Mouse (Mus musculus): ENCODE measurements around the gene Adgrv1. TPM values are rescaled to one million over a fixed set of nuclear protein-coding genes. Genes with fewer than 3 reads are reported as not detected.

Gene Adgrv1
- polyA plus RNA-seq, 1 experiment from 2014 or later: 1.5 TPM

- Histone ChIP-seq H3K9ac (no peak overlapping the region), H3K4me1 (replicated peaks) (no peaks in the 10 kb centered on the region), H3K4me3 (no peak overlapping the region), H3K4me2 (no peak overlapping the region), H3K36me3 (no peaks in the 10 kb centered on the region), H3K27me3 (replicated peaks) (no peaks in the 10 kb centered on the region), H3K9me3 (replicated peaks) (no peaks in the 10 kb centered on the region), H3K27ac (ENCODE audit: poor library complexity, severe bottlenecking) (no peak overlapping the region)
- ATAC-seq (ENCODE audit: insufficient number of reproducible peaks, low FRiP score): 0 out of 2 replicates have a peak, but pooled peaks have one; percentile 57
Measured at GRCm38 (mm10) chr13:81473750-81474149, 159.2 kb downstream of the Adgrv1 start.

GRCm38 (mm10) chr13:81466661-81467060 lies 166.3 kb downstream of the Adgrv1 start:
- no peak overlapping the region for H3K9ac ChIP-seq
- H3K27ac ChIP-seq (ENCODE audit: poor library complexity, severe bottlenecking): no peak overlapping the region
- H3K4me1 ChIP-seq (replicated peaks): no peaks in the 10 kb centered on the region
- H3K36me3 ChIP-seq: no peaks in the 10 kb centered on the region
- H3K4me2 ChIP-seq: no peak overlapping the region
- H3K4me3 ChIP-seq: no peak overlapping the region
- H3K27me3 ChIP-seq (replicated peaks): no peaks in the 10 kb centered on the region
- no peaks in the 10 kb centered on the region for H3K9me3 ChIP-seq (replicated peaks)
- no peak for ATAC-seq (ENCODE audit: insufficient number of reproducible peaks, low FRiP score)
- WGBS: 72% methylated on average over 4 of the region's 4 CpGs

- H3K9ac ChIP-seq: no peak overlapping the region
- WGBS: 84% methylated on average over 3 of the region's 3 CpGs
- H3K27ac ChIP-seq (ENCODE audit: poor library complexity, severe bottlenecking): no peak overlapping the region
- H3K36me3 ChIP-seq: no peaks in the 10 kb centered on the region
- no peak for ATAC-seq (ENCODE audit: insufficient number of reproducible peaks, low FRiP score)
- H3K27me3 ChIP-seq (replicated peaks): no peaks in the 10 kb centered on the region
- H3K4me1 ChIP-seq (replicated peaks): no peaks in the 10 kb centered on the region
- no peak overlapping the region for H3K4me3 ChIP-seq
- no peaks in the 10 kb centered on the region for H3K9me3 ChIP-seq (replicated peaks)
- H3K4me2 ChIP-seq: no peak overlapping the region
Measured at GRCm38 (mm10) chr13:81465794-81466193, 167.2 kb downstream of the Adgrv1 start.

- WGBS: 80% methylated on average over 4 of the region's 4 CpGs
- Histone ChIP-seq H3K27me3 (replicated peaks) (no peaks in the 10 kb centered on the region), H3K4me1 (replicated peaks) (no peaks in the 10 kb centered on the region), H3K36me3 (no peaks in the 10 kb centered on the region), H3K9ac (no peak overlapping the region), H3K27ac (ENCODE audit: poor library complexity, severe bottlenecking) (no peak overlapping the region), H3K4me2 (no peak overlapping the region), H3K9me3 (replicated peaks) (no peaks in the 10 kb centered on the region), H3K4me3 (no peak overlapping the region)
- ATAC-seq (ENCODE audit: insufficient number of reproducible peaks, low FRiP score): no peak
Measured at GRCm38 (mm10) chr13:81449630-81450029, 183.3 kb downstream of the Adgrv1 start.

DNA sequence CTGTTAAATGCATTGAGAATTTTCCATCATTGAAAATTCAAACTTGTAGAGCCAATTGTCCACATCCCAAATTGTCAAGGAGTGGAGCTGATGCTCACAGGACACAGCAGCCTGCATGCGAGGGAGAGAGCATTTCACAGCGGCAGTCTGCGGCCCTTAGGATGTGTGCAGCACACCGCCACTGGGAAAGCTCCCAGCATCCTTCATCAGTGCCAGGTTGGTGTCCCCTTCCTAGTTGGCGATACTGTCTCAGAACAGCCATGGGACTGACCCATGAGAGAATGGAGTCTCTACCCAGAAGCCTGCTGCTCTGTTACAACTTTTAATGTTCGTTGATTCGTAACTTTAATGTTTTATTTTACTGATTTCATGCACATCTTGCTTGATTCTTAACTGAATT lies 183.8 kb downstream of the Adgrv1 start:
- H3K27me3 ChIP-seq (replicated peaks): no peaks in the 10 kb centered on the region
- H3K4me2 ChIP-seq: no peak overlapping the region
- H3K27ac ChIP-seq (ENCODE audit: poor library complexity, severe bottlenecking): no peak overlapping the region
- no peak overlapping the region for H3K9ac ChIP-seq
- no peak overlapping the region for H3K4me3 ChIP-seq
- no peak for ATAC-seq (ENCODE audit: insufficient number of reproducible peaks, low FRiP score)
- H3K4me1 ChIP-seq (replicated peaks): no peaks in the 10 kb centered on the region
- H3K9me3 ChIP-seq (replicated peaks): no peaks in the 10 kb centered on the region
- no peaks in the 10 kb centered on the region for H3K36me3 ChIP-seq
- WGBS: 86% methylated on average over 7 of the region's 7 CpGs

GRCm38 (mm10) chr13:81441412-81441811 lies 191.5 kb downstream of the Adgrv1 start:
- Histone ChIP-seq H3K9me3 (replicated peaks) (no peaks in the 10 kb centered on the region), H3K4me1 (replicated peaks) (no peaks in the 10 kb centered on the region), H3K4me3 (no peak overlapping the region), H3K27ac (ENCODE audit: poor library complexity, severe bottlenecking) (no peak overlapping the region), H3K9ac (no peak overlapping the region), H3K4me2 (no peak overlapping the region), H3K27me3 (replicated peaks) (0 out of 2 replicates have a peak, but pooled peaks cover 5% of the 10 kb centered on the region), H3K36me3 (no peaks in the 10 kb centered on the region)
- WGBS: 65% methylated on average over 3 of the region's 3 CpGs
- no peak for ATAC-seq (ENCODE audit: insufficient number of reproducible peaks, low FRiP score)

GRCm38 (mm10) chr13:81439390-81440025 lies 193.4 kb downstream of the Adgrv1 start:
- no peak overlapping the region for H3K27ac ChIP-seq (ENCODE audit: poor library complexity, severe bottlenecking)
- H3K4me2 ChIP-seq: no peak overlapping the region
- H3K4me3 ChIP-seq: no peak overlapping the region
- WGBS: 44% methylated on average over 12 of the region's 12 CpGs
- H3K27me3 ChIP-seq (replicated peaks): 0 out of 2 replicates have a peak, but pooled peaks cover 5% of the 10 kb centered on the region
- H3K4me1 ChIP-seq (replicated peaks): no peaks in the 10 kb centered on the region
- no peaks in the 10 kb centered on the region for H3K36me3 ChIP-seq
- H3K9ac ChIP-seq: no peak overlapping the region
- ATAC-seq (ENCODE audit: insufficient number of reproducible peaks, low FRiP score): no peak
- H3K9me3 ChIP-seq (replicated peaks): no peaks in the 10 kb centered on the region

DNA sequence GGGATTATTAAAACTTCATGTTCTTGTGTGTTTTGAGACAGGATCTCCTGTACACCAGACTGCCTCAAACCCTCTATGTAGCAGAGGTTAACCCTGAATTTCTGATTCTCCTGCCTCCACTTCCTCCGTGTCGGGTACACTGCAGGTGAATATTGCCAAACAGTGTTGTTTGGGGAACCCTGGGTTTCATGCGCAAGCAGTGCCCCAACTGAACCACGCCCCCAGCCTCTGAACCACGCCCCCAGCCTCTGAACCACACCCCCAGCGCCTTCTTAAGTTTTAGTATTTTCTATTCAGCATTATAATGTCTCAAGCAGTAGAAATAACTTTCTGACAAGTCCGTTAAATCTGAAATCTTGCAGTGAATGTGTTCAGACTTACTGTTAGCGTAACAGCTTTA lies 195.9 kb downstream of the Adgrv1 start:
- no peak overlapping the region for H3K4me3 ChIP-seq
- 58% methylated on average over 8 of the region's 8 CpGs for WGBS
- ATAC-seq (ENCODE audit: insufficient number of reproducible peaks, low FRiP score): no peak
- no peaks in the 10 kb centered on the region for H3K9me3 ChIP-seq (replicated peaks)
- no peaks in the 10 kb centered on the region for H3K4me1 ChIP-seq (replicated peaks)
- H3K4me2 ChIP-seq: no peak overlapping the region
- no peak overlapping the region for H3K27ac ChIP-seq (ENCODE audit: poor library complexity, severe bottlenecking)
- no peak overlapping the region for H3K9ac ChIP-seq
- 0 out of 2 replicates have a peak, but pooled peaks cover 5% of the 10 kb centered on the region for H3K27me3 ChIP-seq (replicated peaks)
- no peaks in the 10 kb centered on the region for H3K36me3 ChIP-seq

DNA sequence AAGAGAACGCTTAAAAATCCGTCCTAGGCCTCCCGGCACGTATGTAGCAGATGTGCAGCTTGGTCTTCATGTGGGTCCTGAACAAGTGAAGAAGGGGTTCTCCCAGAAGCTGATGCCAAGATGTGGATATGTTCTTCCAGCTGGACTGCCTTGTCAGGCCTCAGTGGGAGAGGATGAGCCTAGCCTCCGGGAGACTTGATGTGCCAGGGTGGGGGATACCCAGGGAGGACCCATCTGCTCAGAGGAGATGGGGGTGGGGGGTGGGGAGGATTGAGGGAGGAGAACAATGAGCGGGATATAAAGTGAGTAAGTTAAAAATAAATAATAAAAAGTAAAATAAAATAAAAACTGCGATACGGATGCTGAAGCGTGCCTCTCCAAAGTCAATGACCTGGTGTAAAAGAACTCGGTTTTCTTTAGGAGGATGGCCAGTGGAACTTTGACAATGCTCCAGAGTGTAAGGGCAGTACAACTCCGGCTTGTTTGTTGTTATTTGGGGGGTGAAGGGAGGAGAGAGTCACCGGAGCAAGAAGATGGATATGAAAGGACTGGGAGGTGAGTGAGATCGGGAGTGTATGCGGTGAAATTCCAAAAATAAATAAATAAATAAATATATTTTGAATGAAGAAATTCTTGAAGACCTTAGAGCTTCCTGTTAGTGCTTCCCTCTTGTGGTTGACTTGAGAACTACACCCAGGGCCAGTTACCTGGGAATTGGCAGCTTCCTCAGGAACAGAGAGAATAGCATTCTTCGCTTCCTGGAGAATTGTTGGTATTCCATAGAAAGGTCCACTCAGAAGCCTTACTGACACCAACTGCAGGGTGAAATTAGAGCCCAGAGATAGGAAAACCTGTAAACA lies 205.8 kb downstream of the Adgrv1 start:
- no peak overlapping the region for H3K27ac ChIP-seq (ENCODE audit: poor library complexity, severe bottlenecking)
- no peaks in the 10 kb centered on the region for H3K4me1 ChIP-seq (replicated peaks)
- no peak overlapping the region for H3K4me2 ChIP-seq
- H3K9me3 ChIP-seq (replicated peaks): peaks cover 3% of the 10 kb centered on the region; the same call in 1 of the 2 replicates
- H3K36me3 ChIP-seq: no peaks in the 10 kb centered on the region
- no peak for ATAC-seq (ENCODE audit: insufficient number of reproducible peaks, low FRiP score)
- H3K27me3 ChIP-seq (replicated peaks): no peaks in the 10 kb centered on the region
- H3K9ac ChIP-seq: no peak overlapping the region
- 66% methylated on average over 15 of the region's 15 CpGs for WGBS
- H3K4me3 ChIP-seq: no peak overlapping the region

- 67% methylated on average over 6 of the region's 6 CpGs for WGBS
- no peaks in the 10 kb centered on the region for H3K27me3 ChIP-seq (replicated peaks)
- H3K9ac ChIP-seq: no peak overlapping the region
- H3K4me1 ChIP-seq (replicated peaks): no peaks in the 10 kb centered on the region
- H3K27ac ChIP-seq (ENCODE audit: poor library complexity, severe bottlenecking): no peak overlapping the region
- H3K4me2 ChIP-seq: no peak overlapping the region
- ATAC-seq (ENCODE audit: insufficient number of reproducible peaks, low FRiP score): no peak
- no peaks in the 10 kb centered on the region for H3K36me3 ChIP-seq
- no peak overlapping the region for H3K4me3 ChIP-seq
- H3K9me3 ChIP-seq (replicated peaks): no peaks in the 10 kb centered on the region
Measured at GRCm38 (mm10) chr13:81425111-81425510, 207.8 kb downstream of the Adgrv1 start.

DNA sequence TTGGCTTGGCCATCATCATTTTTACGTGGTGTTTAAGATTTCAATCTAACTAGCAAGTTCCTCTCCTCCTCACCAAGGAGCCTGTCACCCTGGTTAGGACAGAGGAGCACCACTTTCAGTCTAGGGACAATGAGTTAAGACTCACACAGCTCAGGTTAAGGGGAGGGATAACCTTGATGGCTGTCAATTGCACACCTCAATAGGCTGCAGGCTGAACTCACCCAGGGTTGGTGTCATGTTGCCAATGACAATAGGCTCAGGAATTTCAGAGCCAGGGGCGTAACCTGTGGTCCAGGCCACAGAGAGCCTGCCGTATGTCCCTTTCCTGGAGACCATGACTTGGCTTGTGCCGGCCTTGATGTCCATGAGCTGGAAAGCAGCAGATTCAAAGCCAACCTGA lies 209.0 kb downstream of the Adgrv1 start:
- Histone ChIP-seq H3K9me3 (replicated peaks) (no peaks in the 10 kb centered on the region), H3K27me3 (replicated peaks) (no peaks in the 10 kb centered on the region), H3K4me1 (replicated peaks) (no peaks in the 10 kb centered on the region), H3K9ac (no peak overlapping the region), H3K27ac (ENCODE audit: poor library complexity, severe bottlenecking) (no peak overlapping the region), H3K36me3 (no peaks in the 10 kb centered on the region), H3K4me2 (no peak overlapping the region), H3K4me3 (no peak overlapping the region)
- WGBS: 70% methylated on average over 4 of the region's 4 CpGs
- no peak for ATAC-seq (ENCODE audit: insufficient number of reproducible peaks, low FRiP score)
